Mouse (Mus musculus): ENCODE measurements around the gene Fcnb.

Gene Fcnb

DNA sequence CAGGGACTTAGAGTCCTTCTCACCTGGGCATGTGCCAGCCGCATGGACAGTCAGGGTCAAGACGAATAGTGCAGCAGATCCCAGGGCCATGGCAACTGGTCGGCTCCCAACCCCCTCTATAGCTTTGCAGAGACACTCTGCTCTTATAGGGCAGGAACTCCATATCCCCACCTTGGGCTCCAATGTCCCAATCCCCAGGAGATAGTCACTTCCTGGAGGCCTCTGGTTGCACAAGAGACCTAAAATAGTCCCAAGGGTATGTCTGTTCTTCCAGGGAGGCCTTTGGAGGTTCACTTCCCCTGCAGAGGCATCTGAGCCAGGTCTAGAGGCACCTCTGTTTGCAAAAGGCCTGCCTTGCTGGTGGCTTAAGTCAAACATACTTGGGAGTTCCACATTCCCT lies at the start of gene Fcnb:
Gene Fcnb, minus strand, starts transcription at position 118 of the 400 bp plus-strand sequence.
- DNase-seq (ENCODE audit: low spot score), result no peak

DNA sequence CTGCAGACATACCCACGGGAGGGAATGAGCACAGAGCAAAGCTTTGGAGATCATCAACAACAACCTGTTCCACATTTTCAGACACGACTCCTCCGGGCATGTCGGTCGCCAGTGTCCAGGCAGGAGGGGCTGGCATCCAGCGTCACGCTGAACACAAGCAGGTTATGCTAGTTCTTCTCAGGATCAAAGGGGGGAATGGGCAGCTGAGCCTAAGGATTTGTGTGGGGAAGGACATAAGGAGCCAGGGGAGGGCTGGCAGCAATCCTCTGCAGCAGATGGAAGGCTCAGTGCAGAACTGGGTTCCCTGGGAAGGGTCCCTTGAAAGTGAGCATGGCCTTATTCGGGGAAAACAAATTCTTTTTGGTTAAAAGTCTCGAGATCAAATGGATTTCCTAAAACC lies 49.1 kb upstream of the Fcnb start:
- no peak for DNase-seq (ENCODE audit: low spot score)

DNA sequence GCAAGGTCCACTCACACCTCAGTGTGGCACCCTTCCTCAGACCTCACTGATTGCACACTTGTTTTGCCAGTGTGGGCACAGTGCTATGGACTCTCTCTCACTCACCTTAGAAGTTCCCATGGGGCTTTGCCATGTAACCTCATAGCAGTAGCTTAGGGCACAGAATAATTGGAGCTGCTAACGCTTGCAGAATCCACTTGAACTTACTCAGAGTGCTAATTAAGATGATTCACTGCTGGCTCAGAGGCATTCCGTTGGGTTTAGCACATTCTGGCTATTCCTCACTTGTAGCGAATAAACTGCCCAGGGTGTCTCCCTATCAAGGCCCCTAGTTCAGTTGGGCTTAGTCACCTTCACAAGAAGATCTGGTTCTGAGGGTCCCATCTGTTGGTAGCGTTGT lies 47.4 kb upstream of the Fcnb start:
- no peak for DNase-seq (ENCODE audit: low spot score)

DNA sequence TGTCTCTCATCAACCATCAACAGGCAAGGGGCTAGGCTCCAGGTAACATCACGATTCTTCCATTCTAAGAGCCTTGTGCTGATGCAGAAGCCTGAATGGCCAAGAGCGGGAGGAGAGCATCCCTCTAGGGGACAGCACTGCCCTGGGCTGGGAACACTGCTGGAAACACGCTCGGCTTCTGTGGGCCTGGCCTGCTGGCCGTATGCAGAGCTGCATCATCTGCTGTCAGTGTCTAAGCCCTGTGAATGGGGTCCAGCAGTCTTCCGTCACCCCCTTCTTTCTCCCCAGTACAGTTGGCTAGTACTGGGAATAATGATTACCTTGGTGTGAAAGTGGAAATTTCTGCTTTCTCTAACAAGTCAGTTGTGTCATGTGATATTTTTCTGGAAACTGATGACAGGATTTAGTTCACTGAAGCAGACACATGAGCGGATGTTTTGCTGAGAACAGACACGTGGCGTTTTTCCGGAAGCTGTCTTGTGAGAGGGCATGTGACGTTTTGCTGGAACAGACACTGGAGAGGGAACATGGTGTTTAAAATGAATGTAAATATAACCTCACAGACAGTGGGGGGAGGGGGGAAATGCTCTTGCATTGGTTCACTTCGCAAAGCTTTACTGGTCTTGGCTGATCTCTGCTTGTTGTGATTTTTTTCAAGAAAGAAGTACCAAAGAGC lies 42.2 kb upstream of the Fcnb start:
- no peak for DNase-seq (ENCODE audit: low spot score)

DNA sequence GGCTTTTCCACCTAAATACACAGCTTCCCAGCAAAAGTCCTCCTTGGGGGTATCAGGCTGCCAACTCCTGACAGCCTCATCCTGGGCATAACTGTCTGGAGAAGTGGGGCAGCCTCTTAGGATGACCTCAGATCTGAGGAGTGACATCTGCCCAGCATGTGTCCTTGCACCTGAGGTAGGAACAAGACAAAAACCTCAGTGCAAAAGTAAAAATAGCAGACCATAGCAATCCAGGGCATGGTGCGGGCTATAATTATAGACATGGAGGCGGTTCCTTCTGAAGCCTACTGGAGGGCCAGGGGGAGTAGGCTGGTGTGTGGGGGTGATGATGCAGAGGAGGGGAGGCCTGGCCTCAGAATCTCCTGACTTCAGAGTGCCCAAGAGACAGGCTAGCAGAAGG lies 39.2 kb upstream of the Fcnb start:
- no peak for DNase-seq (ENCODE audit: low spot score)

DNA sequence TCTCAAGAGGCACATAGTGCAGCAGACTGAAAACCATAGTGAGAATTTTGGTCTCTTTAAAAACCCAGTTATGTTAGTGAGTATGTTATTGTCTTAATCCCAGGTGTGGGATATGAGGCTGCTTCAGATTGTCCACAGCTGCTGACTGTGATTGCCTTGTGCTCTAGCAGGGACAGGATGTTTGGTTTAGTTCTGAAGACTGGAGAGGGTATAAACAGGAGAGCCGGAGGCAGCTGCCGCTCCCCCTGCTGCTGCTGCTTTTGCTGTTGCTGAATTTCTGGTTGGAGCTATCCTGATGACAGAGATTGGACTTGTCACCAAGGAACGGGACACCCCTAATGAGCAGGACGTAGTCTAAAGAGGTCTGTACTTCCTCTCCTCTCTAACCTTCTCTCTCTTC lies 36.6 kb upstream of the Fcnb start:
- DNase-seq (ENCODE audit: low spot score), result no peak

DNA sequence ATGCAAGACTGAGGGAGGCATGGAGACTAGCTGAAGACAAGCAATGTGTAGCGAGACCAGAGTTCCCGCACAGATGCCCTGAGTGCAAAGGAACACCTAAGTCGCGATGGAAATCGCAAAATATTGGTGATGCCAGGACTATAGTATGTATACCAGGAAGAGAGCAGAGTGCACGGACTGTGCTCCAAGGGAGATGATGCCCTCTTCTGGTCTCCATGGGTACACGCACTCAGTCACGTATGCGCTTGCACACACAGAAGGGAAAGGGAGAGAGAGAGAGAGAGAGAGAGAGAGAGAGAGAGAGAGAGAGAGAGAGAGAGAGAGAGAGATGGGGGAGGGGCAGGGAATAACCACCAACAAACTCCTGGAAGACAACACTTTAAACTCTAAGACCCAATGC lies 35.7 kb upstream of the Fcnb start:
- DNase-seq (ENCODE audit: low spot score), result no peak

DNA sequence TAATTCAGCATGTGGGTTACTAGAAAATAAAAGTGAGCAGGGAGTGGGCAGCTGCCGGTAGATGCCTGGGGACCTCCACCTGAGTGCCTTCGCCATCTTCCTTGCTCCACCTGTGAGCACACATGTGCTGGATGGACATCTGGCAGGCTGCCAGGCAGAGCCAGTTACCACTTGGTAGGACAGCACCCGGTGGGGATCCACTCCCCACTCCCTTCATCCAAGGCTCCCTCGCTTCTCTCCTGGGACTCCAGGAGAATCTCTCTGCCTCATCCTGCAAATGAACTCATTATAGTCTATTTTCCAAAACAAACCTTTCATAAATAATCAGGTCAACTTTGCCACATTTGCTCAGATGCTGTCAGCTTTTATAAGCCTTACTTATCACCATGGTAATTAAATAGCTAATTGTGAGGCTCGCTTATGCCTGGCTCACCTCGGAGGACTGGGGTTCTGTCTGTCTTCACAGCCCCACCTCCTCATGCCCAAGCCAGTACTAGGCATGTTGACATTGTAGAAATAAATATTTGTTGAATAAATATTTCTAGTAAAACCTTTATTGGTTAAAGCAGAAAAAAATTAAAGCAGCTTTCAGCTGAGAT lies 33.9 kb upstream of the Fcnb start:
- DNase-seq (ENCODE audit: low spot score), result no peak

DNA sequence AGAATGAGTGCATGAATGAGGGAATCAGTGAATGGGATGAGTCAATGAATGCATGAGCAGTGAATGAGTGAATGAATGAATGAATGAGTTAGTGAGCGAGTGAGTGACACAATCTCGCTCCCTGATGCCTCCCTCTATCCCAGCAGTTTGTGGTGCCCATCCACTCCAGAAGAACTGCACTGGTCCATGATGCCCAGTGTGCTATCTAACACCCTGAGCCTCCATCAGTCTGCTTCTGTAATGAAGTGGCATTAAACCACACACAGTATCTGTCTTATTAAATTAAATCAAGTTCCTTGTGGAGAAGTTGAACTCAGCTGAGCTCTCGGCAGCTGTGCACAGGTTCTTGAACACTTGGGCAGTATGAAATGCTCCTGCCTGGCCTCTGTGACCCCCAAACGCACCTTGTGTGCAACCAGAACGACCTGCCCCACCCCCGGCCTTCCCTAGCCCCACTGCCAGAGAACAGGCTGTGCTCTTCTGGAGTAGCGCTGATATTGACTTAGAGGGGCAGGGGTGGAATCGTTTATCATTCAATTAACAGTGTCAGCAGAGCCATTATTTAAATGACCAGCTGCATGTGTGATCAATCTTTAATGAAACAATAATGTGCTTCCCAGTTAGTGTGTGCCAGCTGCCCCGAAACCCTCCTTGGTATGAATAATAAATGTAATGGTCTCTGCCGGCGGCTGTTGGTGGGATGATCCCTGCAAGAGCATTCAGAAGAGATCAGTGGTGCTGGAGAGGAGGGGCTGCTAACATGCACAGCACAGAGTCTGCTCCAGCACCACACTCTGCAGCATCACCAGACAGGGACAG lies 33.0 kb upstream of the Fcnb start:
- DNase-seq (ENCODE audit: low spot score), result peak; percentile 50

DNA sequence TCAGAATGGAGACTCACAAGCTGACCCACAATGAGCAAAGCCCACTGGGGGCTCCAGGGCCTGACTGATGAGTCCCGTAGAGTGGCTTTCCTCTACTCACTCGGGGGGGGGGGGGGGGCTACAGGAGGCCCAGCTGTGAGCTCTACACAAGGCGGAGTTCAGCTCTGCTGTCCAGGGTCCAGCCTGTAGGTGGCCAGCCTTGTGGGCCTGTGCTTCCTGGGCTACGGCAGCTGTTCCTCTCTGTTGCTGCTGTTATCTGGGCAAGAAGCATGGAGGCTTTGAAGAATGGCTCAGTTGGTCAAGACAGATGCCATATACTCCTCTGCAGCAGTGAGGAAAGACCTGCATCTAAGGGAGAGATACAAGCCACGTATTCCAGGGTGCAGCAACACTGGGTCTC lies 24.1 kb upstream of the Fcnb start:
- no peak for DNase-seq (ENCODE audit: low spot score)

DNA sequence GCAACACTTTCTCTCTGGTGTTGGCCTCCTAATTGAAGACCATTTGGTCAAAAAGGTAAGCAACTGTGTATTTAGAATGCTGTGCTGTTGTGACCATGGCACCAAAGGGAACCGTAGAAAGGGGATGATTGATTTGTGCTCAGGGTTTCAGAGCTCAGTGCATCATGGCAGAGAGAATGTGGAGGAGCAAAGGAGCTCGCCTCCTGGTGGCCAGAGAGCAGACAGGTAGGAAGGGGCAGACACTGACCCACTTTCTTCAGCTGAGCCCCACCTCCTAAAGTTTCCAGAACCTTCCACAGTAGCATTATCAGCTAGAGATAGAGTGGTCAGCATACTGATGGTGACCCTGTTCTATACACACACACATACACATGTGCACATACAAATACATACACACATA lies 21.3 kb upstream of the Fcnb start:
- DNase-seq (ENCODE audit: low spot score), result no peak

DNA sequence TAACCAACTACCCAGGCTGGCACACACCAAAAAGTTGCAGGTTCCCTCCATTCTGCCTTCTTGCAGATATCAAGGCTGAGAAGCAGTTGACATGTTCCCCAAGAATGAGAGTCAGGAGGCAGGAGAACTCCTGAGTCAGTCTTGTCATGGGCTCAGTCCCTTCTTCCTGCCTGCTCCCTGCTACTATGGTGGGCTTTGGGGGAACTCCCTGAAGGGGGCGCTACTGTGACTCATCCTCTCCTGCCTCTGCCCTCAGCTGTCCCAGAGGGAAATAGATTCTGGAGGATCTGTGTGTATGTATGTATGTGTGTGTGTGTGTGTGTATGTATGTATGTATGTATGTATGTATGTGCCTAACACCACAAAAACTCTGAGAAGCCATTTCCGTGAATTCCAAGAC lies 19.0 kb upstream of the Fcnb start:
- DNase-seq (ENCODE audit: low spot score), result no peak

DNA sequence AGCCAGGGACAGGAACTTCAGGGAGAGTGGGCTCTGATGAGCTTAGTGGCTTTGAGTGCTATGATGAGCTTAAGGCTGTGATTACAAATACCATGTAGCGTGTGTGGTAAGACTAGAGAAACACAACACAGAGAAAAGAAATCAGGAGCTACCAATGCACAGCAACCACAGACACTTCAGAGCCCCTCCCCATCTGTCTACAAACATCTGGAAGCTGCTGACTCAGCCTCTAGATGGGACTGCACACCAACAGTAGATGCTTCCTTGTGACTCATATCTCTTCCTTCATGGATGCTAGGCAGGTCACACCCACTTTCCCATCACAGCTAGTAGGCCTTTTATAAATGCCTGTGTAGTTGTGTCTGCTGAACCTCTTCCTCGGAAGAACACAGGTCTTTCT lies 17.2 kb upstream of the Fcnb start:
- no peak for DNase-seq (ENCODE audit: low spot score)

DNA sequence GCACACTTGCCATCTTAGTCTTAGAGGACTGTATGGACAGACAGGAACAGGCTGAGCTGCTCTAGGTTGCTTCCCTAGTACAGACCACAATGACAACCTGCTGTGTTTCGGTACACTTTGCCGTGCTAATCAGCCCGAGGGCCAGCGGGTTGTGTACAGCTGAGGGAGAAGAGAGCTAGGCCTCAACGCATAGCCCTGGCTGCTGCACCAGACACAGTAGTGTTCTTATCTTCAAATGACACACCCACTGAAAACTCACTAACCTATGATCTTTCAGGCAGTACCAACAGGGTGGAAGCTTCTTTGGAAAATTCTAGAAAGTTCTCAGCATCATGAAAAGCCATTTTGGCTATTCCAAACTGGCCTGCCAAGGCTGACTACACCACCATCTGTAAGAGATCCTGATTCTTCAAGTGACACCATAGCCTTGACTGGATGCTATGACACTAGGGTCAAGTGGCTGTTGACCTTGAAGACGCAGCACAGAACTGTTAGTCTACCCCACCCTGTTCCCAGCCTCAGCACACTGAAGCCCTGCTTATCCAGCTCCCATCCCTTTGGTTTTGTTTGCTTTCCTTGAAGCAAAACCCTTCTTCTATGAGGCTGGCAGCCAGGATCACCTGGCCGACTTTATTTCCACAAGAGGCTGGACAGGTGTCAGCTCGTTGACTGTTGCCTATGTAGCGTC lies 16.3 kb upstream of the Fcnb start:
- DNase-seq (ENCODE audit: low spot score), result no peak

DNA sequence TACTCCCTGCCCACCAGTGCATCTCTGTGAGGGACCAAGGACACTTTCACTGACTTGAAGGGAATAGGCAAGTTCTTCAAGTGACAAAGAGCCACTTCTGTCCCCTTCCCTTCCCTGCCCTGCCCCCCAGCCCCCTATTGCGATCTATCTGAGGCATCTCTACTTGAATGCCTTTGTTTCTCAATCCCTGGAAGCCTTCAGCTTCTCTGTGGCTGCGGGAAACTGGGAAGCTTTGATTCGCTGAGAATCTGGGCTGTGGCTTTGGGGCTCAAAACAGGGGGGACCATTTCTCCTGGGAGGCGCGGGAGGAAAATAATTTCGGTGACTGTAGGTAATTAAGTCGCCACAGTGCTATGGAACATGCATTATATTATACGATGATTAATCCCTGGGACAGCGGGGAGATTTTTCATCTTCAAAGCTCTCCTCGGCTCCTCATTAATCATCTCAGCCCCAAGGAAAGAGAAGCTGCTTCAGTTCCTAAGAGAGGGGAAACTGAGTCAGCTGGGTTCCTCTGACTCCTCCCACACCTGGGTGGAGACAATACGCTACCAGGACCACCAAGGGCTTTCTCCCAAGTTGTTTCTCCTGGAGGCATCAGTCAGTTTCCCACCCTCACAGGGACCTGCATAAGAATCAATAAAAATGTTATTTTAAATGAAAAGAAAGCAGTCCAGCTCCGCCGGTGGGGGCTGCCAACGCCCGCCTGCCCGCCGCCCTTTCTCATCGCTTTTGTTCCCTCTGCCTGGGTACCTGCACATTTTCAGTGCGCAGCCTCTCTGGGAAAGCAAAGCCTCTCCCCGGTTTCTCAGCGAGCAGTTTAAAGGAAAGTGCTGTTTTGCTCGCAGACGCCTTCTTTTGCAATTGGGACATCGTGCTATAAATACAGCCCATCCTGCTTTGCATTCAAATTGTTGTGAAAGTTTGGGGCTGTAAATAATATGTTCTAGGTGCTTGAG lies 14.1 kb upstream of the Fcnb start:
- DNase-seq (ENCODE audit: low spot score), result peak; percentile 49

DNA sequence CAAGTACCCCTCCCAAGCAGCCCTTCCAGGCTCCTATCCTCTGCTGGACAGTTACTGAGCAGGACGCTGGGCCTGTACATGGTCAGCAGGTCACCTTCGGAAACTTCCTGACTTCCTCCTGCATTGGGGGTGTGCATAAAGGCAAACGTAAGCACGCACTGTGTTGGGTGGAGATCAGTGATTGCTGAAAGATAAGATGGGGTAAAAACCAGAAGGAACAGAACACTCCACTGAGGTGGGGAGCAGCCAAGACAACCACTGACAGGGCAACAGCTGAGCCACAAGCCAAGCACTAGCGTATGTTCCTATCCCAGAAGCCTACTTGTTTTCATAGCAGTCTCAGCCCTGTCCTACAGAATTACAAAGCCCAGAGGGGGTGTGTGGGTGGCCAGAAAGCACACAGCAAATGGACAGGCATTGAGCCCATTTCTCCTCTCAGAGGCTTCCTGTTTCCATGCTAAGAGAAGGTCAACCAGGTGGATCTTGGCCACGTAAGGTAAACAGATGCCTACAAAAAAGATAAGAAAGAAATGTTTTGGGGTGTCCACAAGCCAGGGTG lies 12.1 kb upstream of the Fcnb start:
- no peak for DNase-seq (ENCODE audit: low spot score)

DNA sequence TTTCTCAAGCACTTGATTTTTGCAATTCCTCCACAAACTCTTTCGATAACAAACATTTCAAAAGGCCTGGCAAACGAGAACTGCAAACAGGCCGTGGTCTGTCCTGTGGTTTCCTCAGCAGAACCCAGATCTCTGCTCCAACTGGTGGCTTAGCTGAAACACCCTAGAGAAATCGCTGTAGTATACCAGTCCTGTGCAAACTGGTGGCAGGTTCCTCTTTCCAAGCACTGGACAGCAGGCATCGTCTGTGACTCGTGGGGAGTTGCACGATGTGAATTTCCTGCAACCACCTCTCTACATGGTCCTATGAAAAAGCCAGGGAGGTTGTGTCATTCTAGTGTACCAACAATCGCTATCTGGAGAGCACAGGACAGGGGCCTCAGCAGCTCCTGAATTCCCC lies 7.4 kb upstream of the Fcnb start:
- no peak for DNase-seq (ENCODE audit: low spot score)

DNA sequence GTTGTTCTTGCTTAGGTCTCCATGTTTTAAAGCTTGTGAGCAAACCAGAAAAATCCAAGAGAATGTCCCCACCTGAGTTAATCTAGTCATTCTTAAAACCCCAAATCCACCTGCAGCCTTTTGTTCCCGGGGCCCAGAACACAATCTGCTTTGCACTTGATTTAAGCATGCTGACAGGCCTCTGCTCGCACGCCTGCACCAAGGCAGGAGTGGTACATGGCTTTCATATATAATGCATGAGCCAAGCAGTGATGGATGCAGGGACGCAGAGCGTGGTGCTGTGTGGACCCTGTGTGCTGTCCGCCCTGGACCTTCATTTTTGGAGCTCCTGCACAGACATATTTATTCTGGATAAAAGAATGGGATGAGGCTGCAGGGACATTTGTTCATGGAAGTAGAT lies 6.4 kb upstream of the Fcnb start:
- DNase-seq (ENCODE audit: low spot score), result no peak

DNA sequence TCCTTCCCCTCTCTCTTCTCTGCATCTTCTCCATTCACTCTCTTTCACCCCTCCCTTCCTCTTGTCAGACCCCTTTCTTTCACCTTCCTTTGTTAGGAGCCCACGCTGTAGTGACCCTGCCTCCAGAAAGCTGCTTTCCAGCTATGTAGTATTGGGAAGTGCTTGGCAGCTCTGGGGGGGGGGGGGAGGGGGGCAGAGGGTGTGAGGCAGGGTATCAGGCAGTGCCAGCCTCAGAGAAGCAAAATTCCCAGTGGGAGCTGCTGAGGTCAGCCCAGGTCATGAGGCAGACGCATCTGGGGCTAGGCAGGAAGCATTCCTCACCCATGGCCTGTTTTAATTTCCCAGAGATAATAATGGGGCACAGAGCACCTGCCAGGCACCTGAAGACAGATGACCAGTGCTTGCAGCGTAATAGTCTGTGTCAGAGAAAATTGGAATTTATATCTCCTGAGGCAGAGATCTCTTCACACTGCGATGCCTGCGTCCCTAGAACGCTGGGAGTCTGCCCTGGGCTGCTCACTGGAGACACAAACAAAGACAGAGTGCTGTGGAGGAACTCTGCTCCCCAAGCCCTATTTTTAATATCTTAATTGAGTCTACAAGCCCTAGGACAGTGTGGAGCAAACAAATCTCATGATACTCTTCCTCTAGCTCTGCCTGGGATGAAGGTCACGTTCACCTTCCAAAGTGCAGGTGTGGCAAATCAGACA lies 5.8 kb upstream of the Fcnb start:
- no peak for DNase-seq (ENCODE audit: low spot score)

DNA sequence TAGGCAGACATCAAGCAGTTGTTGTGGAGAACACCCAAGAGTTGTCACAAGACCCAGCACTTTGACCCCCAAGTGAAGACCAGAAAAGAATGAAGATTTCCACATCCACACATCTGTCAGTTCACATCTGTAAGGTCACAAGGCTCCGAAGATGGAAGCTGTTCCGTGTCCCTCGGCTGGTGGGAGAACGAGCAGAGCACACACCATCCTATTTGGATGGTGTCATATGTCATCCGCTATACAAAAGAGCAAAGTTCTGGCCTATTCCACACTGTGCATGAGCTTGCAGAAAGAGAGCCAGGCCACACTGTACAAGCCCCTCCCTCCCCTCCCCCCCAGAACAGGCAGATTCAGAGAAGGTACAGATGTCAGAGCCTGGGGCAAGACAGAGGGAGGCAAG lies 4.4 kb upstream of the Fcnb start:
- peak; percentile 23 for DNase-seq (ENCODE audit: low spot score)

DNA sequence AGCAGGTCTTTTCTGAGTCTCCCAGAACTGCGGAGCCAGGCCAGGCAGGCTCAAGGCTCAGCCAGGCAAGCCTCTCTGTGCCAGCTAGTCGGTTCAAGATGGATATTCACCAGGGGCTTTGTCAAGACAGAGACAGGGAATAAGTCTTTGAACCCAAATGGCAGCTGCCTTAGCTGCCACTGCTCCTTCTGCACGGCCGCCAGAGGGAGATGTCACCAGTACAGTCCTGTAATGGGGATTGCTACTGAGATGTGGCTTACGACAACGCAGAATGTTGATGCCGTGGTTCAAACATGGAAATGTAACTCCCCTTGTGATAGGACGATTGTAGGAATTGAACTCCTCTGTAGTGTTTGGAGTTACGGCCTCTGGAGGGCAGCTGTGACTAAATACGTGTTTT lies 1.4 kb upstream of the Fcnb start:
- no peak for DNase-seq (ENCODE audit: low spot score)
